Mouse (Mus musculus) heart, postnatal 0 days (tissue): ENCODE results near the gene Aloxe3.

Experiments
- CTCF ChIP-seq: IDR thresholded peaks from 2 replicates; pipeline ENCODE4 v1.5.1; 2016; ENCODE audit warnings: antibody characterized with exemption, control low read depth, low read depth
- EP300 ChIP-seq: IDR thresholded peaks from 2 replicates; pipeline ENCODE4 v1.6.1; 2016; ENCODE audit warnings: antibody characterized with exemption, low read depth

DNA sequence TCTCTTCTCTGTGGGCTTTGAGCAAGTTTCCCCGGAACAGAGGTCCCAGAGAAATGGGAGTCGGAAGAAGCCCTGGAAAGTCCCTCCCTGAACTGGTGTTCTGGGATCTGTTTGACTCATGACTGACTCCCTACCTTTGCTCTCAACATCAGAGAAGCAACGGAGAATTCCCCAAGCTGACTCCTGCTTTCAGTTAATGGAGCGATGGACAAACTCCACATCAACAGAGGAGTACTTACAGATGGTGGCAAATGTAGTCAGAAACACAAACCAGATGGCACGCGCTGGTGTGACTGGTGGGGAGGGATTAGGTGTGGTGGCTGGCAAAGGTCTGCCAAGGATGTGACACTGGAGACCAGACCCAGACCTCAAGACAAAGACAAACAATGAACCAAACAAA, 25.3 kb downstream of the Aloxe3 start:
- no peak for TF ChIP-seq CTCF
- TF ChIP-seq EP300, result no peak
